Mouse (Mus musculus): Measurements from ENCODE around the gene Inpp5d. TPM values are rescaled to one million over a fixed set of nuclear protein-coding genes. Genes with fewer than 3 reads are reported as not detected.

The Inpp5d gene
- polyA plus RNA-seq, 1 experiment: 204 TPM

GRCm38 (mm10) chr1:87755641-87756470, 135.7 kb downstream of the Inpp5d start, which contains the start of gene Atg16l1:
TSS of gene Atg16l1 (plus strand) at chr1:87755870.
- H3K4me1 ChIP-seq (ENCODE audit: control insufficient read depth, insufficient read depth, insufficient read length): peaks cover 4% of the 10 kb centered on the region

GRCm38 (mm10) chr1:87763821-87764220, 143.7 kb downstream of the Inpp5d start:
- TF ChIP-seq CTCF (IDR thresholded peaks at IDR 0.05; ENCODE audit: extremely low read depth, insufficient read depth, insufficient read length, insufficient replicate concordance) (no peak), POLR2A (IDR thresholded peaks at IDR 0.05; ENCODE audit: low read depth, low read length) (no peak)
- DNase-seq (ENCODE audit: low read depth in 1 of 2, low spot score in 2 of 2): no peak
- no peaks in the 10 kb centered on the region for H3K27me3 ChIP-seq (ENCODE audit: control insufficient read depth, insufficient read depth, low read length)
- H3K4me1 ChIP-seq (ENCODE audit: control insufficient read depth, insufficient read depth, insufficient read length): no peaks in the 10 kb centered on the region
- peaks cover 55% of the 10 kb centered on the region for H3K36me3 ChIP-seq (ENCODE audit: control insufficient read depth, insufficient read depth, low read length)
- H3K27ac ChIP-seq (ENCODE audit: insufficient read depth, low read length): no peak overlapping the region
- 75% methylated on average over 3 of the region's 3 CpGs for WGBS
- H3K4me3 ChIP-seq (ENCODE audit: extremely low read depth, insufficient read depth, insufficient read length): no peak overlapping the region

More at GRCm38 (mm10) chr1:87755641-87756470, 135.7 kb downstream of the Inpp5d start, which contains the start of gene Atg16l1:
- Histone ChIP-seq H3K27ac (ENCODE audit: insufficient read depth, low read length) (peak within 1 kb of the TSS; percentile 92), H3K4me3 (ENCODE audit: extremely low read depth, insufficient read depth, insufficient read length) (peak within 1 kb of the TSS; percentile 87), H3K36me3 (ENCODE audit: control insufficient read depth, insufficient read depth, low read length) (peaks cover 5% of the 10 kb centered on the region), H3K27me3 (ENCODE audit: control insufficient read depth, insufficient read depth, low read length) (no peaks in the 10 kb centered on the region)
- peak; percentile 61; the same call in 1 of the 2 replicates for TF ChIP-seq CTCF (IDR thresholded peaks at IDR 0.05; ENCODE audit: extremely low read depth, insufficient read depth, insufficient read length, insufficient replicate concordance)
- peak; percentile 37; the same call in 1 of the 2 replicates for TF ChIP-seq POLR2A (IDR thresholded peaks at IDR 0.05; ENCODE audit: low read depth, low read length)
- peak; percentile 95 for DNase-seq (ENCODE audit: low read depth in 1 of 2, low spot score in 2 of 2)
- WGBS: under 1% methylated on average over 78 of the region's 79 CpGs

- 24% methylated on average over 2 of the region's 2 CpGs for WGBS
- H3K4me1 ChIP-seq (ENCODE audit: control insufficient read depth, insufficient read depth, insufficient read length): no peaks in the 10 kb centered on the region
- H3K36me3 ChIP-seq (ENCODE audit: control insufficient read depth, insufficient read depth, low read length): peaks cover 57% of the 10 kb centered on the region
- no peak for DNase-seq (ENCODE audit: low read depth in 1 of 2, low spot score in 2 of 2)
- no peak overlapping the region for H3K4me3 ChIP-seq (ENCODE audit: extremely low read depth, insufficient read depth, insufficient read length)
- no peak for TF ChIP-seq POLR2A (IDR thresholded peaks at IDR 0.05; ENCODE audit: low read depth, low read length)
- no peak for TF ChIP-seq CTCF (IDR thresholded peaks at IDR 0.05; ENCODE audit: extremely low read depth, insufficient read depth, insufficient read length, insufficient replicate concordance)
- H3K27ac ChIP-seq (ENCODE audit: insufficient read depth, low read length): no peak overlapping the region
- no peaks in the 10 kb centered on the region for H3K27me3 ChIP-seq (ENCODE audit: control insufficient read depth, insufficient read depth, low read length)
These were observed 145.6 kb downstream of the Inpp5d start for GRCm38 (mm10) chr1:87765741-87766140.

GRCm38 (mm10) chr1:87766233-87766632, 146.1 kb downstream of the Inpp5d start:
- peak; percentile 41 to 53 for DNase-seq (ENCODE audit: low read depth in 1 of 2, low spot score in 2 of 2)
- H3K27me3 ChIP-seq (ENCODE audit: control insufficient read depth, insufficient read depth, low read length): no peaks in the 10 kb centered on the region
- H3K27ac ChIP-seq (ENCODE audit: insufficient read depth, low read length): no peak overlapping the region
- 82% methylated on average over 3 of the region's 3 CpGs for WGBS
- no peaks in the 10 kb centered on the region for H3K4me1 ChIP-seq (ENCODE audit: control insufficient read depth, insufficient read depth, insufficient read length)
- TF ChIP-seq POLR2A (IDR thresholded peaks at IDR 0.05; ENCODE audit: low read depth, low read length): no peak
- TF ChIP-seq CTCF (IDR thresholded peaks at IDR 0.05; ENCODE audit: extremely low read depth, insufficient read depth, insufficient read length, insufficient replicate concordance): peak; percentile 58; the same call in 1 of the 2 replicates
- H3K4me3 ChIP-seq (ENCODE audit: extremely low read depth, insufficient read depth, insufficient read length): no peak overlapping the region
- peaks cover 58% of the 10 kb centered on the region for H3K36me3 ChIP-seq (ENCODE audit: control insufficient read depth, insufficient read depth, low read length)

- H3K4me3 ChIP-seq (ENCODE audit: extremely low read depth, insufficient read depth, insufficient read length): no peak overlapping the region
- 94% methylated on average over 2 of the region's 2 CpGs for WGBS
- H3K36me3 ChIP-seq (ENCODE audit: control insufficient read depth, insufficient read depth, low read length): peaks cover 50% of the 10 kb centered on the region
- H3K27ac ChIP-seq (ENCODE audit: insufficient read depth, low read length): no peak overlapping the region
- TF ChIP-seq CTCF (IDR thresholded peaks at IDR 0.05; ENCODE audit: extremely low read depth, insufficient read depth, insufficient read length, insufficient replicate concordance): no peak
- no peak for TF ChIP-seq POLR2A (IDR thresholded peaks at IDR 0.05; ENCODE audit: low read depth, low read length)
- no peak for DNase-seq (ENCODE audit: low read depth in 1 of 2, low spot score in 2 of 2)
- H3K4me1 ChIP-seq (ENCODE audit: control insufficient read depth, insufficient read depth, insufficient read length): no peaks in the 10 kb centered on the region
- no peaks in the 10 kb centered on the region for H3K27me3 ChIP-seq (ENCODE audit: control insufficient read depth, insufficient read depth, low read length)
These were observed 149.2 kb downstream of the Inpp5d start for GRCm38 (mm10) chr1:87769263-87769662.

Other genes starting within 250 kb of the Inpp5d start
- gene Kcnj13, start 225.6 kb upstream of the Inpp5d start, polyA plus RNA-seq (2012; rRNA removed): not detected in 2 replicates
- not detected in 2 replicates for gene Snorc, start 150.0 kb upstream of the Inpp5d start, polyA plus RNA-seq (2012; rRNA removed)
- gene Neu2, start 110.4 kb upstream of the Inpp5d start, polyA plus RNA-seq (2012; rRNA removed): 0.29 and 0.33 TPM in 2 replicates
- 0.09 and 0.22 TPM in 2 replicates for gene Ngef, start 46.4 kb upstream of the Inpp5d start, polyA plus RNA-seq (2012; rRNA removed)
- gene Atg16l1, start 135.6 kb downstream of the Inpp5d start, polyA plus RNA-seq (2012; rRNA removed): 17.8 and 18.7 TPM in 2 replicates
- 0.22 and 0.57 TPM in 2 replicates for gene Sag, start 183.4 kb downstream of the Inpp5d start, polyA plus RNA-seq (2012; rRNA removed)
- 62.4 and 69.4 TPM in 2 replicates for gene Dgkd, start 233.0 kb downstream of the Inpp5d start, polyA plus RNA-seq (2012; rRNA removed)